Mouse (Mus musculus): Measurements from ENCODE around the gene Kcnc1. TPM values are rescaled to one million over a fixed set of nuclear protein-coding genes. Genes with fewer than 3 reads are reported as not detected.

Gene Kcnc1
- polyA plus RNA-seq, 1 experiment from 2014 or later = not detected

DNA sequence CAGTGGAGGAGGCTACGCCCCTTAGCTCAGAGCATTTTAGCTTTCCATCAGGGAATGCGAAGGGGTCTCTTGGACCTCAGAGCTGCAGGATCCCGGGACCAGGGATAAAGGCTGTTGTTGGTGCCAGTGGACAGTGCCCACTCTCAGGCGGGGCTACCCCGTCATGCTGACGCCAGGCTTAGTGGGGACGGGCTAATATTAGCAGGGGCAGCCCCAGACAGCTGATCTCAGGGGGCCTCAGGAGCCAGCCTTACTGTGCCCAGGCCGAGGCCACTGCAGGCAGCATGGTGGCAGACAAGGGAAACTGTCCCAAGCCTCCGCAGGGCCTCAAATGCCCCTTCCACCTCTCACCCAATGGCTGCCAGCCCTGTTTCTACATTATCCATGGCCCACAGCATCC, 12.3 kb downstream of the Kcnc1 start:
- no peak for ATAC-seq (replicated peaks; ENCODE audit: insufficient number of reproducible peaks, insufficient read depth, low FRiP score, low read depth)
- H3K27me3 ChIP-seq = peaks cover 11% of the 10 kb centered on the region; the same call in 1 of the 2 replicates
- H3K36me3 ChIP-seq = no peaks in the 10 kb centered on the region
- H3K4me2 ChIP-seq = no peak overlapping the region
- no peaks in the 10 kb centered on the region for H3K9me3 ChIP-seq (replicated peaks)
- 81% methylated on average over 9 of the region's 9 CpGs for WGBS
- no peak overlapping the region for H3K4me3 ChIP-seq
- no peak overlapping the region for H3K27ac ChIP-seq
- H3K9ac ChIP-seq = no peak overlapping the region
- H3K4me1 ChIP-seq (replicated peaks) = no peaks in the 10 kb centered on the region

DNA sequence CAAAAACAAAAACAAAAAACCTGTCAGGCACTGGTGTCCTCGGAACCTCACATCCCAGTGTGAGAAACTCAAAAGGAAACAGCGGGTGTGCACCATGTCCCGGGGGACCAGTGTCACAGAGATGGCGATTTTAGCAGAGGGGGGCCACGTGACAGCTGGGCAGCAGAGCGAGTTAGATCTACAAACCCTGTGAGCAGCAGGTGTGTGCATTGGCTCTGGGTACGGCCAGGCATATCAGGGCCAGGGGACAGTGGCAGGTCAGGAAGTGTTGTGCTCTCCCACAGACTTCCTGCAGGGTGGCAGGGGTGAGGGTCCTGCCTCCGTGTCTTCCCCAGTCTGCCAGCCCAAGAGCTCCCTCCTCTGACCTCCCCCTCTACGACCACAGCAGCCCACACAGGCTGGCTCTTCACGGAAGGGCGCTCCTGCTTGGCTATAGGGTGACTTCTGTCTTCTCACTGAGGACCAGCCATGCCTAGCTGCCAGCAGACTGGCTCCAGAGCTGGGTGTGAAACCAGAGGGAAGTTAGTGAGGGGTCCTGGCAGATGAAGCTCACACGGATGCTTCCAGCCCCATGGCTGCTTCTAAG, 13.0 kb downstream of the Kcnc1 start:
- Histone ChIP-seq H3K27ac (no peak overlapping the region), H3K9me3 (replicated peaks) (no peaks in the 10 kb centered on the region), H3K4me2 (no peak overlapping the region), H3K4me3 (no peak overlapping the region), H3K36me3 (no peaks in the 10 kb centered on the region), H3K27me3 (peaks cover 9% of the 10 kb centered on the region; the same call in 1 of the 2 replicates), H3K9ac (no peak overlapping the region), H3K4me1 (replicated peaks) (no peaks in the 10 kb centered on the region)
- ATAC-seq (replicated peaks; ENCODE audit: insufficient number of reproducible peaks, insufficient read depth, low FRiP score, low read depth) = no peak
- 38% methylated on average over 12 of the region's 12 CpGs for WGBS

DNA sequence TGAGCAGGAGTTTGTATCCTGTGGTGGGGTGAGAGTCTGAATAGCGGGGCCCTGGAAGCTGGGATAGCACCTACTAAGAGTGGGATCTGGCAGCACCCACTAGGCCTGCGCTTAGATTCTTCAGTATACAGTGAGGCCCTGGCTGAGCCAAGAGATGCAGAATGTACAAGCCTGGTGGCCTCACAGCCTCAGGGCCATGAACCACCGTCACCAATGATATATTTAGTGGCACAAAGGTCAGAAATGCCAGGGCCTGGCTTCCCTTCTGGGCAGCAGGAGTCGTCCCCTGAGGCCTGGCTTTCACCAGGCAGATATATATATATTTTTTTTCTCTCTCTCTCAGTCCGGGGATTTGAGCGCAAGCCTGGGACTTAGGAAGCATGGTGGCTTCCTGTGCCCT, 14.4 kb downstream of the Kcnc1 start:
- Histone ChIP-seq H3K36me3 (no peaks in the 10 kb centered on the region), H3K9ac (no peak overlapping the region), H3K4me2 (no peak overlapping the region), H3K27me3 (0 out of 2 replicates have a peak, but pooled peaks cover 6% of the 10 kb centered on the region), H3K27ac (no peak overlapping the region), H3K4me1 (replicated peaks) (no peaks in the 10 kb centered on the region), H3K9me3 (replicated peaks) (no peaks in the 10 kb centered on the region), H3K4me3 (no peak overlapping the region)
- 71% methylated on average over 6 of the region's 6 CpGs for WGBS
- no peak for ATAC-seq (replicated peaks; ENCODE audit: insufficient number of reproducible peaks, insufficient read depth, low FRiP score, low read depth)

DNA sequence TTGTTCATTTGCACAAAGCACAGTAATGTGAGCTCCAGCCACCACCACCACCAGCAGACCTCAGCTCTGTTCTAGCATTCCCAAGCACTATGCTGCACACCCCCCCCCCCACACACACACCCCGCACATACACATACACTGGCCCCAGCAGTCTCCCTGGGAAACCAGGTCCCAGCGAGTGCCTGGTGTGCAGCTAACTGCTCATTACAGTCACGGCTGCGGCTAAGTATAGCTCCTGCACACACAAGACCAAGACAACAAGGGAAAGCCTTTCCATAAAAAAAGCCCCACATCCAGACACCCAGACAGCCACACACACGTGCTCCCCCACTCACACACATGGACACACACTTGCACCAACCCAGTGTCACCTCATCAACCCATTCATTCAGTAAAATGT, 16.5 kb downstream of the Kcnc1 start:
- no peaks in the 10 kb centered on the region; the same call in 1 of the 2 replicates for H3K27me3 ChIP-seq
- no peak overlapping the region for H3K27ac ChIP-seq
- 45% methylated on average over 5 of the region's 5 CpGs for WGBS
- H3K4me1 ChIP-seq (replicated peaks) = no peaks in the 10 kb centered on the region
- H3K9ac ChIP-seq = no peak overlapping the region
- H3K9me3 ChIP-seq (replicated peaks) = no peaks in the 10 kb centered on the region
- no peak for ATAC-seq (replicated peaks; ENCODE audit: insufficient number of reproducible peaks, insufficient read depth, low FRiP score, low read depth)
- H3K4me3 ChIP-seq = no peak overlapping the region
- H3K36me3 ChIP-seq = no peaks in the 10 kb centered on the region
- no peak overlapping the region for H3K4me2 ChIP-seq

DNA sequence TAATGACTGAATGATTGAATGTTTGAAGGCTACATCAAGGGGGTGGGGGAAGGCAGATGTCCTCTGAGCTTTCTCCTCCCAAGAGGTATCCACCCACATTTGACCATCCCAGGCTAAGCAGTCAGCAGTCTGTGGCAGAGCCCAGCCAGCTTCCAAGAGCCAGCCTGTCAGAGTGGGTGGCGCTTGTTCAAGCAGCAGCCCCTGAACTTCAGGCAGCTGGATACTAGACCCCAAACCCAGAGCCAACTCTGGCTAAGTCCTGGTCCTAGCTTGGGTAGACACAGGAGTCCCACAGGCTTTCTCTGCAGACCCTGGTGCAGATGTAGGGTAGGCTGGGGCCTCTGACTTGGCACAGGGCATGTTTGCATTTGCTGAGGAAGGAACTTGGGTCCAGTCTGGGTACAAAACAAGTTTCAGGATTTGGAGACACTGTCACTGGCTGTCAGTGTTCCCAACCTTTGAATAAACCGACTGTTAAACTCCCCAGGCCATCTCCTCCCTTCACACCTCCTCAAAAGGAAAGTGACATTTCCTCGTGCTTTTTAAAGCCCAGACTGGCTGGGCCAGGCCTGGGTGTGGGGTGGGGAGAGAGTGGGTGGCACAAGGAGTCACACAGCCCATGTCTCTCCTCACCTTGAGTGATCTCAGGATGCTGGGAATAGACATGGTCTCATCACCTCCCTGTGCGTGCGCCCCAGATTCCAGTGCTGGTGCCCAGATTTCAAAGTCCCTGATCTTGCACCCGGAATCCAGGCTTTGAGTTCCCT, 17.8 kb downstream of the Kcnc1 start:
- 54% methylated on average over 6 of the region's 6 CpGs for WGBS
- ATAC-seq (replicated peaks; ENCODE audit: insufficient number of reproducible peaks, insufficient read depth, low FRiP score, low read depth) = no peak
- no peak overlapping the region for H3K4me3 ChIP-seq

DNA sequence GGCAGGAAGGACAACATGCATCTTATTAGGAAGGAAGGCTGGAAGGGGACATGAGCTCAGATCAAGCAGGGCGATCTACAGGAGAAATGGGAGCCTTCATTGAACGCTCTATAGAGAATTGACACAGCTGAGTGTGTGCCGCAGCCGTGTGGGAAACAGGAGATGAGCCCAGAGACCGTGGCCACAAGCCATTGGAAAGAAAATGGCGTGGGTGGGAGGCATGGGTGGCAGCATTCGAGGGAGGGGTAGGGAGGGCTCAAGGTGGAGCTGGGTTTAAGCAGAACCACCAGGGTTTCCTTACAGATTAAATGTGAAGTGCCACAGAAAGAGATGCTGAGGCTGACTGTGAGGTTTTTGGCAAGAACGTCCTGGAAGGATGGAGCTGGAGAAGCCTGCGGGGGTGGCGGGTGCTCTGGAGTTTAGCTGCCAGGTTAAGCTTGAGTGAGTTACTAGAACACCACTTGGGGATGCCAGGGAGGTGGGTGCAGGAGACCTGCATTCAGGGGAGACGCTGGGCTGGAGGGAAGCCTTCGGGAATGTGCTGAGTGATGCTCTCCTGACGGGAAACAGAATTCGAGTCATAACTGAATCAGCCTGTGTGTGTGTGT, 19.6 kb downstream of the Kcnc1 start:
- H3K4me2 ChIP-seq = no peak overlapping the region
- H3K27ac ChIP-seq = no peak overlapping the region
- no peaks in the 10 kb centered on the region for H3K36me3 ChIP-seq
- H3K27me3 ChIP-seq = peaks cover 4% of the 10 kb centered on the region; the same call in 1 of the 2 replicates
- no peak for ATAC-seq (replicated peaks; ENCODE audit: insufficient number of reproducible peaks, insufficient read depth, low FRiP score, low read depth)
- 62% methylated on average over 14 of the region's 14 CpGs for WGBS
- no peaks in the 10 kb centered on the region for H3K4me1 ChIP-seq (replicated peaks)
- H3K9me3 ChIP-seq (replicated peaks) = no peaks in the 10 kb centered on the region
- no peak overlapping the region for H3K9ac ChIP-seq
- H3K4me3 ChIP-seq = no peak overlapping the region

More for the DNA sequence above, 17.8 kb downstream of the Kcnc1 start:
- no peaks in the 10 kb centered on the region for H3K9me3 ChIP-seq (replicated peaks)
- no peak overlapping the region for H3K27ac ChIP-seq
- no peak overlapping the region for H3K4me2 ChIP-seq
- no peaks in the 10 kb centered on the region for H3K36me3 ChIP-seq
- no peaks in the 10 kb centered on the region; the same call in 1 of the 2 replicates for H3K27me3 ChIP-seq
- H3K9ac ChIP-seq = no peak overlapping the region
- H3K4me1 ChIP-seq (replicated peaks) = no peaks in the 10 kb centered on the region

DNA sequence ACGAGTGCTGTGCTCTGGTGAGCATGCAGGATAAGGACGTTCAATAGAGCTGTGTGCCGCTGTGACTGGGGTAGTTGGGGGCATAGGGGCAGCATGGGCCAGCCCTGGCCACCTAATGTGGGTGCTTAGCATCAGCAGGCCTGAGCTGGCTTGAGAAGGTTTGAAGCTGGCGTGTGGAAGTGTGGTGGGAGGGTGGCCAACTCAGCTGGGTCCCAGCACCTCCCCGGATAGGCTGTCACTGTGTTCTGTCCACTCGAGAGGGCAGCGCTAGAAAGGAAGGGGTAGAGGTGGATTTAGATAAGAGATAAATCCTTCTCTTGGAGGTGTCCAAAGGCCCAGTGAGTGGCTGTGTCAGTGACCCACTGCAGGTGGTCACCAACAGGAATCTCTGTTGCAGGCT, 21.2 kb downstream of the Kcnc1 start:
- H3K36me3 ChIP-seq = no peaks in the 10 kb centered on the region
- H3K4me1 ChIP-seq (replicated peaks) = no peaks in the 10 kb centered on the region
- WGBS = 45% methylated on average over 7 of the region's 7 CpGs
- no peak overlapping the region for H3K27ac ChIP-seq
- ATAC-seq (replicated peaks; ENCODE audit: insufficient number of reproducible peaks, insufficient read depth, low FRiP score, low read depth) = no peak
- H3K9me3 ChIP-seq (replicated peaks) = no peaks in the 10 kb centered on the region
- no peak overlapping the region for H3K9ac ChIP-seq
- no peak overlapping the region for H3K4me2 ChIP-seq
- peaks cover 4% of the 10 kb centered on the region; the same call in 1 of the 2 replicates for H3K27me3 ChIP-seq
- H3K4me3 ChIP-seq = no peak overlapping the region

DNA sequence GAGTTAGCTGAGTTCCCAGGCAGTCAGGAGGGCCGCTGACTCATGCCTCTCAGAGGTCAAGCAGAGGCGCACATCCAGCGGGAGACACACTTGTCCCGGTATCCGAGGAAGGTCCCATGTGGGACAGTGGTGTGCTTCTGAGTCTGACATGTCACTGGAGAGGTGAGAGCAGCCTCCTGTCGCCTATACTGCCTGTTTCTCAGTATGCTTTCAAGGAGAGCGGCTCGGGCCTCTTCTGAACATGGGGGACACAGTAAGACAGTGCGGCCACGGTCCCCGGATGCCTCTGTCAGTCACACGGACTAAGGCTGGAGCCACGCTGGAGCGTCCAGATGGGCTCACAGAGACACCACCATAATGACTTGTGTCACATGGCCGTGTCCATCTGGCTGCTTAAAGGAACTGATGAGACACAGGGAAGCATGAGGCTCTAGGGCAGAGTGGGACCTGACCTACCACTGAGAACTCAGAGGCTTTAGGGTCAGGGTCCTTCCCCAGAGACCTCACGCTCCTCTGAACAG, 21.9 kb downstream of the Kcnc1 start:
- H3K9me3 ChIP-seq (replicated peaks) = no peaks in the 10 kb centered on the region
- no peak overlapping the region for H3K9ac ChIP-seq
- H3K27ac ChIP-seq = no peak overlapping the region
- H3K36me3 ChIP-seq = no peaks in the 10 kb centered on the region
- H3K4me1 ChIP-seq (replicated peaks) = no peaks in the 10 kb centered on the region
- no peak overlapping the region for H3K4me3 ChIP-seq
- ATAC-seq (replicated peaks; ENCODE audit: insufficient number of reproducible peaks, insufficient read depth, low FRiP score, low read depth) = no peak
- WGBS = 60% methylated on average over 16 of the region's 16 CpGs
- H3K4me2 ChIP-seq = no peak overlapping the region
- peaks cover 4% of the 10 kb centered on the region; the same call in 1 of the 2 replicates for H3K27me3 ChIP-seq

DNA sequence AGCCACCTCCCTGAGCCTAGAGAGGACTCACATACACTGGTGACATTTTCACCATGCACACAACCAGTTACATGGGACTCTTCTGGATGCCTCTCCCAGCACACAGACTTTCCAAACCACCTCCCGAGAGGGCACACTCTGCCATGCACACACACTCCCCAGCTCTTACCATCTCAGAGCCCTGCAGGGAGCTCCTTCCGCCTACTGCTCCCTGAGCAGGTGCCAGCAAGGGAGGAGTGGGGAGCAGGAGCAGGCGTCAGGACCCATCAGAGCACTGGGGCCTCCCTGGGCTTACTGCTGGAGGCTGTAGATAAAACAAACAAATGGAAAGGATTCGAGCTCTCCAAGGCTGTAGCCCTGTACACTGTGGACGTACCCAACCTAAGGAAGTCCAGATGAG, 25.2 kb downstream of the Kcnc1 start:
- H3K36me3 ChIP-seq = no peaks in the 10 kb centered on the region
- H3K4me2 ChIP-seq = no peak overlapping the region
- H3K9ac ChIP-seq = no peak overlapping the region
- no peaks in the 10 kb centered on the region for H3K9me3 ChIP-seq (replicated peaks)
- no peak overlapping the region for H3K27ac ChIP-seq
- WGBS = 41% methylated on average over 5 of the region's 5 CpGs
- H3K4me3 ChIP-seq = no peak overlapping the region
- 0 out of 2 replicates have a peak, but pooled peaks cover 6% of the 10 kb centered on the region for H3K27me3 ChIP-seq
- no peak for ATAC-seq (replicated peaks; ENCODE audit: insufficient number of reproducible peaks, insufficient read depth, low FRiP score, low read depth)
- H3K4me1 ChIP-seq (replicated peaks) = no peaks in the 10 kb centered on the region

DNA sequence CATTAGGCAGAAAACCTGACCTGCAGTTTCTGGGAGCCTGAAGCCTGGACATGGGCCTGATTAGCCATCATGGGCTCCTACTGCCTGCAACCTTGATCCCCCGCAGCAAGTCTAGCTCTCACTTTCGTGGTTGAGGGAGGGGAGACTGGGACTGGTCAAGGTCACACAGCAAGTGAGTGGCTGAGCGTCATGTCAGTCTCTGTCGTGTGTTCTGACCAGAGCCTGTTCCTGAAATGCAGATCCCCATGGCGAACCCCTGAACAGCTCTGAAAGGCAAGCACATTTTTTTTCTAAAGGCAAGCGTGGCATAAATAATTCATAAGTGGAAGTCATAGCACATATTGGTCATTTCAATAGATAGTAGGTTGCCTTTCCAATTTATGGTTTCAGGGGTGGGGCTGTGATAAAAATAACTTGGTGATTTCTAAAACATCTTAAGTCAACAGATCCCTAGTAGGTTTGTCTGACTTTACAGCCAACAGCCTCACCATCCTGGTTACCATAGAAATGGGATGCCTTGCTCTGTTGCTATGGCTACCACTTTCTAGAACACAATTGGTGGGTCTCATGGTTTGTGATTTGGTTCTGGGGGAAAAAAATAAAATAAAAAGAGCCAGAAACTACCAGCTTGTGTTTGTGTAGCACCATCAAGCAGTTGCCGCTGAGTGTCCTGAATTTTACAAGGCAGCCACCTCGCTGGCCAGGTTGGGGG, 25.9 kb downstream of the Kcnc1 start:
- no peak overlapping the region for H3K4me2 ChIP-seq
- H3K4me1 ChIP-seq (replicated peaks) = no peaks in the 10 kb centered on the region
- WGBS = 71% methylated on average over 8 of the region's 8 CpGs
- no peak for ATAC-seq (replicated peaks; ENCODE audit: insufficient number of reproducible peaks, insufficient read depth, low FRiP score, low read depth)
- H3K27me3 ChIP-seq = 0 out of 2 replicates have a peak, but pooled peaks cover 6% of the 10 kb centered on the region
- no peaks in the 10 kb centered on the region for H3K36me3 ChIP-seq
- H3K9me3 ChIP-seq (replicated peaks) = no peaks in the 10 kb centered on the region
- H3K4me3 ChIP-seq = no peak overlapping the region
- H3K9ac ChIP-seq = no peak overlapping the region
- H3K27ac ChIP-seq = no peak overlapping the region
